Mouse (Mus musculus) liver, embryonic 16.5 days (tissue): ENCODE data around the gene Polr3c. TPM values are rescaled to one million over a fixed set of nuclear protein-coding genes. Genes with fewer than 3 reads are reported as not detected.
"Not testable (repeated sequence)": the region's sequence is repeated elsewhere in the genome, so short reads cannot be mapped to it uniquely, and the experiment has no call there.

ENCODE experiments used
- ATAC-seq: fragments of 200-750 bp; cut with Nextera tagmentation; 2 replicates; pipeline ENCODE4 v1.8.0; 2017; ENCODE audit warnings: low read depth, mild to moderate bottlenecking, moderate number of reproducible peaks, moderate library complexity
- H3K27ac ChIP-seq: fragments of 300-500 bp; sonication (generic); 2 replicates; pipeline ENCODE4 v1.5.1; 2014; ENCODE audit warnings: mild to moderate bottlenecking, low read length
- H3K27me3 ChIP-seq: fragments of 300-500 bp; sonication (generic); 2 replicates; pipeline ENCODE4 v1.6.1; 2014; ENCODE audit warnings: low read depth, low read length, mixed read lengths; ENCODE audit not compliant: control insufficient read depth, insufficient read depth
- H3K36me3 ChIP-seq: fragments of 300-500 bp; sonication (generic); 2 replicates; pipeline ENCODE4 v1.6.1; 2014; ENCODE audit warnings: mild to moderate bottlenecking; ENCODE audit not compliant: control insufficient read depth, insufficient read depth
- H3K4me1 ChIP-seq: fragments of 300-500 bp; sonication (generic); 2 replicates; pipeline ENCODE4 v1.6.1; 2014; ENCODE audit warnings: low read depth, low read length, mixed read lengths; ENCODE audit not compliant: control insufficient read depth
- H3K4me2 ChIP-seq: fragments of 300-500 bp; sonication (generic); 2 replicates; pipeline ENCODE4 v1.6.1; 2014; ENCODE audit warnings: low read depth, low read length, mixed read lengths
- H3K4me3 ChIP-seq: fragments of 300-500 bp; sonication (generic); 2 replicates; pipeline ENCODE4 v1.5.1; 2014; ENCODE audit warnings: low read depth, mild to moderate bottlenecking, low read length
- H3K9ac ChIP-seq: fragments of 300-500 bp; sonication (generic); 2 replicates; pipeline ENCODE4 v1.6.1; 2014; ENCODE audit warnings: low read depth, low read length
- H3K9me3 ChIP-seq: fragments of 300-500 bp; sonication (generic); replicated peaks from 2 replicates; pipeline ENCODE4 v1.6.1; 2016; ENCODE audit warnings: low read length; ENCODE audit not compliant: control insufficient read depth
- WGBS: fragments of 180-500 bp; shearing (Covaris S2); extraction: QIAGEN DNeasy Blood & Tissue Kit; methylation state at CpG from one replicate; pipeline ENCODE4 v1.1.7; 2014; ENCODE audit not compliant: insufficient replicate concordance; 5-methylcytosine and 5-hydroxymethylcytosine counted together
- polyA plus RNA-seq: library from polyadenylated mRNA; unstranded; fragments of >200 nt; fragmentation: Nextera tagmentation; extraction: Ambion mirVana; gene quantifications from 2 replicates; pipeline ENCODE4 v1.2.1, GENCODE M21; 2015

Polr3c gene
- polyA plus RNA-seq, 1 experiment from 2014 or later, result 19.4 TPM

- ATAC-seq, result no peak
- H3K36me3 ChIP-seq, result no peaks in the 10 kb centered on the region
- WGBS, result 51% methylated on average over 3 of the region's 3 CpGs
- H3K27me3 ChIP-seq, result peaks cover 8% of the 10 kb centered on the region; the same call in 1 of the 2 replicates
- no peaks in the 10 kb centered on the region for H3K9me3 ChIP-seq
- no peak overlapping the region for H3K27ac ChIP-seq
- no peak overlapping the region for H3K4me3 ChIP-seq
- no peaks in the 10 kb centered on the region for H3K4me1 ChIP-seq
- no peak overlapping the region for H3K4me2 ChIP-seq
- H3K9ac ChIP-seq, result no peak overlapping the region
These were observed 37.1 kb downstream of the Polr3c start for GRCm38 (mm10) chr3:96690298-96690697.

GRCm38 (mm10) chr3:96688854-96689253, 38.6 kb downstream of the Polr3c start:
- no peak overlapping the region for H3K4me3 ChIP-seq
- H3K4me1 ChIP-seq, result no peaks in the 10 kb centered on the region
- H3K9me3 ChIP-seq, result no peaks in the 10 kb centered on the region
- no peak for ATAC-seq
- no peak overlapping the region for H3K27ac ChIP-seq
- H3K27me3 ChIP-seq, result peaks cover 23% of the 10 kb centered on the region
- 51% methylated on average over 11 of the region's 11 CpGs for WGBS
- no peak overlapping the region for H3K4me2 ChIP-seq
- no peaks in the 10 kb centered on the region for H3K36me3 ChIP-seq
- H3K9ac ChIP-seq, result no peak overlapping the region

GRCm38 (mm10) chr3:96686057-96686456, 41.4 kb downstream of the Polr3c start:
- H3K9ac ChIP-seq, H3K4me1 ChIP-seq, H3K36me3 ChIP-seq, H3K27ac ChIP-seq, H3K9me3 ChIP-seq, ATAC-seq, H3K4me2 ChIP-seq, H3K4me3 ChIP-seq: not testable (repeated sequence)
- peaks cover 28% of the 10 kb centered on the region for H3K27me3 ChIP-seq
- 63% methylated on average over 5 of the region's 5 CpGs for WGBS

- no peak overlapping the region for H3K4me3 ChIP-seq
- peaks cover 28% of the 10 kb centered on the region for H3K27me3 ChIP-seq
- H3K4me2 ChIP-seq, result no peak overlapping the region
- H3K9me3 ChIP-seq, result no peaks in the 10 kb centered on the region
- H3K27ac ChIP-seq, result no peak overlapping the region
- ATAC-seq, result no peak
- WGBS, result 16% methylated on average over 28 of the region's 28 CpGs
- H3K36me3 ChIP-seq, result no peaks in the 10 kb centered on the region
- H3K4me1 ChIP-seq, result no peaks in the 10 kb centered on the region
- no peak overlapping the region for H3K9ac ChIP-seq
These were observed 42.6 kb downstream of the Polr3c start for GRCm38 (mm10) chr3:96684822-96685156.

- Histone ChIP-seq H3K4me3 (no peak overlapping the region), H3K27ac (no peak overlapping the region), H3K4me2 (no peak overlapping the region), H3K9me3 (no peaks in the 10 kb centered on the region), H3K4me1 (no peaks in the 10 kb centered on the region; the same call in 1 of the 2 replicates), H3K27me3 (peaks cover 28% of the 10 kb centered on the region), H3K36me3 (no peaks in the 10 kb centered on the region), H3K9ac (no peak overlapping the region)
- ATAC-seq, result no peak
- WGBS, result 43% methylated on average over 17 of the region's 17 CpGs
These were observed 43.1 kb downstream of the Polr3c start for GRCm38 (mm10) chr3:96684151-96684821.

GRCm38 (mm10) chr3:96683496-96683895, 43.9 kb downstream of the Polr3c start:
- no peak overlapping the region for H3K4me3 ChIP-seq
- ATAC-seq, result no peak
- H3K27ac ChIP-seq, result no peak overlapping the region
- no peaks in the 10 kb centered on the region; the same call in 1 of the 2 replicates for H3K4me1 ChIP-seq
- no peaks in the 10 kb centered on the region for H3K36me3 ChIP-seq
- no peak overlapping the region for H3K9ac ChIP-seq
- H3K9me3 ChIP-seq, result no peaks in the 10 kb centered on the region
- H3K4me2 ChIP-seq, result no peak overlapping the region
- 62% methylated on average over 3 of the region's 3 CpGs for WGBS
- H3K27me3 ChIP-seq, result peaks cover 28% of the 10 kb centered on the region

- no peak overlapping the region for H3K27ac ChIP-seq
- no peak overlapping the region for H3K9ac ChIP-seq
- H3K9me3 ChIP-seq, result no peaks in the 10 kb centered on the region
- no peak for ATAC-seq
- H3K4me2 ChIP-seq, result no peak overlapping the region
- H3K36me3 ChIP-seq, result no peaks in the 10 kb centered on the region
- H3K4me1 ChIP-seq, result no peaks in the 10 kb centered on the region; the same call in 1 of the 2 replicates
- H3K4me3 ChIP-seq, result no peak overlapping the region
- 18% methylated on average over 12 of the region's 12 CpGs for WGBS
- peaks cover 21% of the 10 kb centered on the region for H3K27me3 ChIP-seq
These were observed 47.0 kb downstream of the Polr3c start for GRCm38 (mm10) chr3:96680269-96680956.

- Histone ChIP-seq H3K36me3 (no peaks in the 10 kb centered on the region), H3K4me1 (no peaks in the 10 kb centered on the region; the same call in 1 of the 2 replicates), H3K4me3 (no peak overlapping the region), H3K9me3 (no peaks in the 10 kb centered on the region), H3K27me3 (peaks cover 9% of the 10 kb centered on the region), H3K4me2 (no peak overlapping the region), H3K9ac (no peak overlapping the region), H3K27ac (no peak overlapping the region)
- ATAC-seq, result no peak
- WGBS, result 8% methylated on average over 5 of the region's 5 CpGs
These were observed 48.2 kb downstream of the Polr3c start for GRCm38 (mm10) chr3:96679159-96679674.

- H3K9me3 ChIP-seq, result no peaks in the 10 kb centered on the region
- WGBS, result 54% methylated on average over 7 of the region's 7 CpGs
- H3K4me1 ChIP-seq, result no peaks in the 10 kb centered on the region; the same call in 1 of the 2 replicates
- H3K27me3 ChIP-seq, result peaks cover 2% of the 10 kb centered on the region
- H3K4me3 ChIP-seq, result no peak overlapping the region
- H3K36me3 ChIP-seq, result no peaks in the 10 kb centered on the region
- ATAC-seq, result no peak
- no peak overlapping the region for H3K9ac ChIP-seq
- H3K27ac ChIP-seq, result no peak overlapping the region
- no peak overlapping the region for H3K4me2 ChIP-seq
These were observed 49.0 kb downstream of the Polr3c start for GRCm38 (mm10) chr3:96678456-96678855.
